Mouse (Mus musculus) erythroblast, embryonic 14.5 days (primary cell): ENCODE measurements at regions not wholly inside any gene's neighbourhood (a gene's known extent, or its start where the extent isn't known, plus 50 kb on each side); places are given as distances from the start of the nearest gene placed in this dataset.

Experiments used
- H3K27me3 ChIP-seq: 2 replicates; pipeline ENCODE4 v1.6.1; 2012; ENCODE audit warnings: inconsistent platforms; ENCODE audit not compliant: control insufficient read depth
- H3K36me3 ChIP-seq: 2 replicates; pipeline ENCODE4 v1.6.1; 2012; ENCODE audit warnings: mild to moderate bottlenecking, inconsistent platforms; ENCODE audit not compliant: control insufficient read depth
- H3K4me1 ChIP-seq: 2 replicates; pipeline ENCODE4 v1.6.1; 2012; ENCODE audit warnings: inconsistent platforms; ENCODE audit not compliant: control insufficient read depth
- H3K4me3 ChIP-seq: replicated peaks from 2 replicates; pipeline ENCODE3; 2012; ENCODE audit warnings: moderate library complexity, mild to moderate bottlenecking, inconsistent platforms
- H3K9me3 ChIP-seq: 2 replicates; pipeline ENCODE4 v1.6.1; 2012; ENCODE audit warnings: low read length, inconsistent platforms, mixed read lengths; ENCODE audit not compliant: control insufficient read depth
- GATA1 ChIP-seq: IDR thresholded peaks from 2 replicates; pipeline ENCODE4 v1.6.1; 2012; ENCODE audit warnings: low read length, inconsistent platforms, mixed read lengths
- TAL1 ChIP-seq: IDR thresholded peaks from 3 replicates; pipeline ENCODE4 v1.6.1; 2012; ENCODE audit warnings: low read length, inconsistent platforms, mixed read lengths

- H3K36me3 ChIP-seq = no peaks in the 10 kb centered on the region
- TF ChIP-seq GATA1 (no peak), TAL1 (no peak)
- no peak overlapping the region for H3K4me3 ChIP-seq
- no peaks in the 10 kb centered on the region for H3K9me3 ChIP-seq
- H3K27me3 ChIP-seq = no peaks in the 10 kb centered on the region
- no peaks in the 10 kb centered on the region for H3K4me1 ChIP-seq
These were observed 326.7 kb downstream of the Ets1 start for GRCm38 (mm10) chr9:32962679-32963205.

- TF ChIP-seq TAL1 (no peak), GATA1 (no peak)
- no peaks in the 10 kb centered on the region for H3K9me3 ChIP-seq
- no peak overlapping the region for H3K4me3 ChIP-seq
- H3K4me1 ChIP-seq = no peaks in the 10 kb centered on the region
- H3K36me3 ChIP-seq = no peaks in the 10 kb centered on the region
- H3K27me3 ChIP-seq = no peaks in the 10 kb centered on the region
These were observed 332.4 kb downstream of the Ets1 start for GRCm38 (mm10) chr9:32968446-32968845.

GRCm38 (mm10) chr9:32971421-32971820 lies 335.4 kb downstream of the Ets1 start:
- H3K36me3 ChIP-seq = no peaks in the 10 kb centered on the region
- no peaks in the 10 kb centered on the region for H3K9me3 ChIP-seq
- no peak for TF ChIP-seq GATA1
- H3K4me3 ChIP-seq = no peak overlapping the region
- no peaks in the 10 kb centered on the region for H3K27me3 ChIP-seq
- H3K4me1 ChIP-seq = no peaks in the 10 kb centered on the region

- Histone ChIP-seq H3K36me3 (no peaks in the 10 kb centered on the region), H3K4me3 (no peak overlapping the region), H3K4me1 (no peaks in the 10 kb centered on the region), H3K27me3 (no peaks in the 10 kb centered on the region), H3K9me3 (no peaks in the 10 kb centered on the region)
- no peak for TF ChIP-seq GATA1
- TF ChIP-seq TAL1 = no peak
These were observed 335.9 kb downstream of the Ets1 start for GRCm38 (mm10) chr9:32971926-32972325.

- Histone ChIP-seq H3K9me3 (no peaks in the 10 kb centered on the region), H3K36me3 (no peaks in the 10 kb centered on the region), H3K4me1 (no peaks in the 10 kb centered on the region), H3K27me3 (no peaks in the 10 kb centered on the region), H3K4me3 (no peak overlapping the region)
- TF ChIP-seq TAL1 (no peak), GATA1 (no peak)
These were observed 336.5 kb downstream of the Ets1 start for GRCm38 (mm10) chr9:32972431-32973052.

- no peaks in the 10 kb centered on the region for H3K27me3 ChIP-seq
- H3K4me3 ChIP-seq = no peak overlapping the region
- no peaks in the 10 kb centered on the region for H3K4me1 ChIP-seq
- H3K9me3 ChIP-seq = no peaks in the 10 kb centered on the region
- TF ChIP-seq GATA1 = no peak
- TF ChIP-seq TAL1 = no peak
- no peaks in the 10 kb centered on the region for H3K36me3 ChIP-seq
These were observed 341.7 kb downstream of the Ets1 start for GRCm38 (mm10) chr9:32977732-32978131.

- Histone ChIP-seq H3K27me3 (no peaks in the 10 kb centered on the region), H3K4me3 (no peak overlapping the region), H3K36me3 (no peaks in the 10 kb centered on the region), H3K9me3 (no peaks in the 10 kb centered on the region), H3K4me1 (no peaks in the 10 kb centered on the region)
- TF ChIP-seq GATA1 = no peak
These were observed 344.8 kb downstream of the Ets1 start for GRCm38 (mm10) chr9:32980846-32981245.

- Histone ChIP-seq H3K27me3 (no peaks in the 10 kb centered on the region), H3K36me3 (no peaks in the 10 kb centered on the region), H3K9me3 (no peaks in the 10 kb centered on the region), H3K4me1 (no peaks in the 10 kb centered on the region), H3K4me3 (no peak overlapping the region)
- TF ChIP-seq TAL1 (no peak), GATA1 (no peak)
These were observed 347.2 kb downstream of the Ets1 start for GRCm38 (mm10) chr9:32983182-32983581.

- no peaks in the 10 kb centered on the region for H3K9me3 ChIP-seq
- TF ChIP-seq TAL1 (no peak), GATA1 (no peak)
- H3K27me3 ChIP-seq = no peaks in the 10 kb centered on the region
- no peaks in the 10 kb centered on the region for H3K4me1 ChIP-seq
- no peak overlapping the region for H3K4me3 ChIP-seq
- no peaks in the 10 kb centered on the region for H3K36me3 ChIP-seq
These were observed 351.0 kb downstream of the Ets1 start for GRCm38 (mm10) chr9:32986836-32987673.
